Mouse (Mus musculus) layer of hippocampus, postnatal 36 days (tissue): ENCODE results near the gene Psmb10. TPM values are rescaled to one million over a fixed set of nuclear protein-coding genes. Genes with fewer than 3 reads are reported as not detected.

ENCODE experiments used
- DNase-seq, 2 experiments: peaks; one replicate each; pipeline ENCODE4 v3.0.0; 2022
- total RNA-seq, 2 experiments: library from RNA; stranded (reverse); gene quantifications; 2 replicates each; pipeline ENCODE4 v1.2.3; 2021

Gene Psmb10
- total RNA-seq, 2 experiments from 2014 or later: 57.0 to 69.0 TPM

DNA sequence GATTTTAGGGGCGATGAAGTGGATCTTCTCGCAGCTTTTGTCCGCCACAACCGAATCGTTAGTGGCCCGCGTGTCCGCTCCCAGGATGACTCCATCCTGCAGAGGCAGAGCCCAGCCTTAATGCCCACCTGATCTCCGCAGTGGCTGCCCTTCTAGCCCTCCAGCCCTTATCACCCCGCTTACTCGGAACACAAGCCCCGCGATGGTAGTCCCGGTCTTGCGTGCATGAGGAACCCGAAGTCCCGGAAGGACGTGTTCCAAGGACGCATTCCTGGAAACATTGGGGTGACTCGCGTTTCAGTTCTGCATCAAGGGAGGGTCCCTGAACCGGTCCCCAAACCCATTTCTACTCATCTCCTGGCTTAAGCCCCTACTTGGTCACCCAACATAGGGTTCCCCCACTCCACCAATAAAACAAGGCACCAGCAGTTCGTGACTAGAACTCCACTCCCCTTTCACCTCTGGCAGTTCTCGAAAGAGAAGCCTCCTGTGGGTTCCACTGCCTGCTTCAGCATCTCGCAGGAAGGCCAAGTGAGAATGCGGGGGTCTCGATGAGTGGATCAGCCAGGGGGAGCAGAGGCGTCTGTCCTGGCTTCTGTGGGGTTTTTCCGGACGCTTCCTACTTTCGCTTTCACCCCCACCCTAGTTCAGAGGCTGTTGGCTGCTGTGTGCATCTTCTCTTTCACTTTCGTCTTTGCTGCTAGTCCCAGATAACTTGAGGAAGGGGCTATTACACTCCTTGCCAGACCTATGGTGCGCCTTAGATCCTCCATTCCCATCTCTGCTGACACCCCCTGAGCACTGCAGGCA lies 543 bp downstream of the Psmb10 start:
- DNase-seq: peak; percentile 37 to 58

DNA sequence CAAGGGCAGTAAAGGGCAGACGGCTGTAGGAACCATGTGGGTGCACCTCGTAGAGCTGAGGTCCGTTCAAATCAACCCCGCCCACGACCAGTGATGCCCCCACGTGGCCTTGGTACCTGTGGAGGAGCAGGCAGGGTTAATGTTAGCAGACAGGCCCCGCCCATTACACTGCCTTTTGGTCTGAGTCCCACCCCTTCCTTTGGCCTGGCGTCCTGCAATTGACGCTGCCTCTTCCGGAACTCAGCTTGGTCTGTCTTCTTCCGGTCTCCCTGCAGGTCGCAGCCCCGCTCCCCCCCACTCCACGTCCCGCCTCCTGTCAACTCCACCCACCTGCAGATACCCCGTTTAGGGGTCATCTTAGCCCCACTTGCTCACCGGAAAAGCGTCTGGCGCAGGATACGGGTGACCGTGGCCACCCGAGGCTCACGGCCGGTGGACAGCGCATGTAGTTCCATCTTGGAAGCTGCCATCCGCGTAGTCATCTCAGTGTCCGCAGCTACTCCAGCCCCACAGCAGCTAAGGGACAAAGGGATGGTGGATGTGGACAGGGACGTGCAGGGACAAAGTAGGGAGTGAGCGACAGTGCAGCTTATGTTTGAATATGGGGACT lies 1.3 kb downstream of the Psmb10 start:
- DNase-seq: peak; percentile 86 to 87

DNA sequence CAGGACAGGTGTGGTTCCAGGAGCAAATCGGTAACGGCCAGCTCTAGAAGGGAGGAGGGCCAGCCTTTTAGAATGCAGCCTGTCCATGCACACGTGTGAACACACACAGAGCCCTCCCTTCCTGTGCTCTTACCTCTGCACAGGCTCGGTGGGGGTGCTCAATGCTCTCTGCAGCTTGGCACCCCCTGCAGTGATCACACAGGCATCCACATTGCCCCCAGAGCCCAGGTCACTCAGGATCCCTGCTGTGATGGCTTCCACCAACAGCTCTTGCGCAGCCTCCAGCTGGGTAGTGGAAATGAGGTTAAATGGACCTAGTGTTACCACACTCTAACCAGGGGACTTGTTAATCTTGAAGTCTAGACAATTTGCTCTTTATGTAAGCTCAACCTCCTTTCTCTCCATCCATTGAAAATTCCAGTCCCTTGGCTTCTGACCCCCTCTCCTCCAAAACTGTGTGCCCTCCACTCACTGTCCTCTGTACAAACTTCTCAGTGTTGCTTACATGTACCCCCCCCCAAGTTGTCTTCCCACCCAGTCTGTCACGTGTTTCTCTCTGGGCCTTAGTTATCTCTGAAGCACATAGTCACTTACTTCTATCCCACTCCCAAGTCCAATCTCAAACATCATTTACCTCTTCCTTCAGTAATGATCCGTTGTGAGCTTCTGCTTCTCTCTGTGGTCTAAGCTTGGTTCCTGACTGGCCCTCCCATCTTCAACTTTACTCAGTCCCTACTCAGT lies 2.2 kb downstream of the Psmb10 start:
- DNase-seq: no peak

DNA sequence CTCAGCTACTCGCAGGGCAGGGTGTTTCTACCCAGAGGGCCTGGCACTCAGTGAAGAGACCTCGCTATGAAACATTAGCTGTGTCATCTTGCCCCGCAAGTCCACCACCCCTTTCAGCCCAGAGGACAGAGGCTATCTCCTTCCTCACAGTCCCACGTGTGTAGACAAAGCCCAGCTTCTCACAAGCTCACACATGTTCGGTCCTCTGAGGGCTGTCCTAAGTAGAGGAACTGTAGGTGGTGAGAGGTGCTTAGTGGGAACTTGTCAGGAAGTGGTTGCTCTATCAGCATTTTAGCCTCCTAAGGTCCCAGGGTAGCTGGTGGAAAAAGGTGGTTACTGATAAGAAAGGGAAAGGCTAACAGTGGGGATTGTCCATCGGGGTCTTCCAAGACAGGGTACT lies 3.1 kb downstream of the Psmb10 start:
- no peak for DNase-seq

DNA sequence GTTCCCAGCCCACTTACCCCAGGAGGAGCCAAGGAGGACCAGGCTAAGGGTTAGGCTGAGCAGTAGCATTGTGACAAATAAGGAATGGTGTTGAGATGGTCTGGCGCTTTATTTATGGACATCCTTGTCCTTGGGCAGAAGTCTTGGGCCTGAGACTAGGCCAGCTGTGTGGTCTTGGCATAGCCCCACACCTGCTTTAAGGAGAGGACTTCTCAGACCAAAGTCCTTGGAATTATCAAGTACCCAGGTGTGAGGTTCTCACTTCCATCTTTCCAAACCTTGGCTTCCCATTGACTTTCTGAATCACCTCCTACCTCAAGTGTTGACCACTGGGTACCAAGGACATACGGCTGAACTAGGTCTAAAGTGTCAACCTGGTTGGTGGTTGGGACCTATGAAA lies 4.5 kb downstream of the Psmb10 start, which contains the start of gene Ctrl:
Gene Ctrl, minus strand, starts transcription at position 101 of the 400 bp plus-strand sequence.
- DNase-seq: no peak

DNA sequence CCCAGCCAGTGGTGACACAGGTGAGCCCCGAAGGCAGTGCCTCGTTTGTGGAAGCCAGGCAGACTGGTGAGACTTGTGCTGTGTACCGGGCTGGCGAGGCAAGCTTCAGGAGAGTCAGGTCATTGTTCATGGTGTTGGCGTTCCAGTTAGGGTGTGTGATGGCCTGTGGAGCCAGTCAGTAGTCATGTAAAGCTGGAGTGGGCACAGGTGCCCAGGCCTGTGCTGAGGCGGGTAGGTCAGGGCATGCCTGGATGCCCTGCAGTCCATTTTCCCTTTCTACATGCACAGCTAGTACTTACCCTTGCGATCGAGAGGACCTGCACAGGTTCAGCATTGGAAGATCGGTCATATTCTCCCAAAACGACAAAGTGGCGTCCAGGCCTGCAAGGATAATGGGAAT lies 5.7 kb downstream of the Psmb10 start:
- no peak for DNase-seq

DNA sequence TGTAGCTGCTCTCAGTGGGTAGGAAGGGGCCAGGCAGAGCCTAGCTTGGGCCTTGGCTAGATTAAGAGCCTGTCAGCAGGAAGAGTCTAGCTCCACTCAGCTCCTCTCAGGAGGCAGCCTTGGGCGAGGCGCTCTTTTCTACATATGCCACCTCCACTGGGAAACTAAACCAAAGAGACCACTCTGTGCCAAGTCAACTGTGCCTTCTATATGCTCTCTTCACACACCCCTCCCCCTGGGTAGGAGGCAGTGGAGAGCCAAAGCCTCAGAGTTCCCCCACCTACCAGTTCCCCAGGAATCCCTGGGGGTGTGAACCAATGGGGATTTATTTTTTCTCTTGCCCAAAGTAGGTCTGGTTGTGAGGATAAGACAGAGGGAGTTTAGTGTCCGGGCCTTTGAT lies 7.0 kb downstream of the Psmb10 start:
- no peak for DNase-seq

DNA sequence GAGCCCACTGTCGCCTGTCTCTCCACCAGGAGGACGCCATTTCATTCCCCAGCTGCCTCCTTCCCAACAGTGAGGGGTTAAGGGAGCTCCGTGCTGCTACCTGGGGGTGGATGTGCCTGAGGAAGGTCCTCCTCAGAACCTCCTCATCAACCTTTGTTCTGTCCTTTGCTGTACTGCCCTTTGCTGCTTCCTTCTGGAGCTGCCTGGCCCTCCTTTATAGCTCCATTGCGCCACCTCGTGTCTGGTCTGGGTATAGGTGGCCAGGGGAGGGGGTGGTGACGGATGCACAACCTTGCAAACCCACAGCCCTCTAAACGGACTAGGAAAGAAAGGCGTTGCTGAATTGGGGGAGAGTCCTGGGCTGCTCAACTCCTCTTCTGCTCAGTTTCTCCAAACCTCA lies 7.6 kb downstream of the Psmb10 start:
- DNase-seq: peak; percentile 82 to 86

DNA sequence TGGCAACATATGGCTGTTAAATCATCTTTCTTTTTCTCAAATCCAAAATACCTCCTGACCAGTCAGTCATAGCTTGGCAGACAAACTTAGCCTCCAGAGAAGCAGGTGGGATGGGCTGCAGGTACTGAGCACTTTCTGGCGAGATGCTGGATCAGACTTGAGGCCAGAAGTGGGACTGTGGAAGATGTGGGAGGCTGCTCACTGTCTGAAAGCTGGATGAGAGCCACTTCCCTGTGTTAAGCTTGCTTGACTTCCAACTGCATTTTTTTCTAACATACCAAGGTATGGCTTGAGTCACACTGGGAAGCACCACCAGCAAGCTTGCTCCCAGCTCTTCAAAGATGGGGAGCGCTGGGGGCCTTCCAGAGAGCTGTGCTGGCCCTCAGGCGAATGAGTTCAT lies 13.1 kb downstream of the Psmb10 start:
- no peak for DNase-seq

DNA sequence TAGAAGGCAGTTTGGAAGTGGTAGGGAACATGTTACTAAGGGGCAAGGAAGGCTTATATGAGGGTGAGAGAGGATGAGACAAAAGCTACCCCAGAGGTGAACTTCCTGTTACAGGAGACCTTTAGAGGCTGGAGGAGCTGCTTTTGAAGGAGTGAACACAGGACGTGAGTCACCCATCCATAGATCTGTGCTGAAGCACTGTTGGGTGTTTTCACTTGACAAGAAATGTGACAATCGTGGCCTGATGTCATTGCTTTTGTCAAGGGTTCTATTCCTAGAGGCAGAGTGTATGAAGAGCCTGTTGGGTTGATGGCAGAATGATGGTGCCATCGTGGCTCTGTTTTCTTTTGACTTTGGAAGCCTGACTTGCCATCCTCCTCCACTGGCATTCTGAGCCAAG lies 18.9 kb downstream of the Psmb10 start:
- DNase-seq: no peak

DNA sequence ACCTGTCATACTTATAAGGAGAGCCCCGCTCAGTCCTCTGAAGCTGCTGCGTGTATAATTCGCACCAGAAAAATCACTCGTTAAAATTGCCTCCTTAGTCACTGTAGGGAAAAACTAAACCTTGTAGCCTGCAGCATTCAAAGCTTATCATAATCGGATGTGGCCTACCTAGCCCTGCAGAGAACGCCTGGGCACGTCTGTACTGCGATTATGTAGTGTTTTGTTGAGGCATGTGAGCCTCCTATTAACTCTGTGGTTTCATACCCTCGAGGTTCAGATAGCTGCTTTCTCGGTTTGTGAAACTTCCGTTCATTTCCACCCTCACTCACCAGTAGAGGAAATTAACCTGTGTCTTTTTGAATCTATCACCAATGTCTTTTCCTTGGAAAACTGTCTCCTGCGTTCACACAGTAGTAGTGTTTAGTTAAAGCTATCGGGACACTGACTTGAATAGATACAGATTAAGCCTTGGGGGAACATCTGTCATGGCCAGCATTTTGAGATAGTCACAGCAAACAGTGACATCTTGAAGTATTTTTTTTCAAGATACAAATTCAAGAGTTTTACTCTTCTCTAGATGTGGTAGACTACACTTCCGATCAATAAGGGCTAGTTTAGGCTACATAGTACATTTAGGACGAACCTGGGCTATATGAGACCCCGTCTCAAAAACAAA lies 37.2 kb downstream of the Psmb10 start:
- no peak for DNase-seq

DNA sequence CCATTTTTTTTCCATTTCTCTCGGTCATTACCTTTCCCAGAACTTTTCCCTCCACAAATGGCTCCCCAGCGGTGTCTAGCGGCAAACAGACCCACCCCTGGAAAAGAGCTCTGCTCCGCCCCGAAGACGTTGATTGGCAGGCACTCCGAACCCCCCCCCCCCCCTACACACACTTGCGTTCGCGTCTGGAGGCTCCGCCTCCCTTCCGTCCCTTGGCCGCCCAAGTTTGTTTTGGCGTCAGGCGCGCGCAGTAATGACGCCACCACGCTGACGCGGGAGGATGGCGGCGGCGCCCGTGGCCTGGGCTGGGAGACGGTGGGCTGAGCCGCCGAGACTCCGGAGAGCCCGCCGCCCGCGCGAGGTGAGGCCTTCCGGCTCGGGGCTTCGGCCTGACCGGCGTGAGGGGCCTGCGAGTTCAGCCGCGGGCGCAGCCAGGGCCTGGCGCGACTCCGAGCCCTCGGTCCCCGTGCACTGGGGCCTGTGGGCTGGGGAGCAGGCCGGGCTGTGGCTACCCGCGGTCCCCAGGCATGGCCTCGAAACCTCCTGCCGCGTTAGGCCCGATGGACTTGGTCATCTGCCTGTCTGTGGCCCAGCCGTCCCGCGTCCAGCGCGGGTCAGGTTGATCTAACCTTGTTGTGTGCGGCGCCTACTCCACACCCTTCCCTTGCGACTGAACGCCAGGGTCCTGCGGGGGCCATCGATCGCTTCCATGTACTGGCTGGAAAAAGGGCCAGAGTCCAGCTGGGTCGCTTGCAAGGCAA lies 37.9 kb downstream of the Psmb10 start, which contains the start of gene Pskh1:
Gene Pskh1, plus strand, starts transcription at position 262 of the 761 bp plus-strand sequence.
- DNase-seq: peak; percentile 92 to 95

DNA sequence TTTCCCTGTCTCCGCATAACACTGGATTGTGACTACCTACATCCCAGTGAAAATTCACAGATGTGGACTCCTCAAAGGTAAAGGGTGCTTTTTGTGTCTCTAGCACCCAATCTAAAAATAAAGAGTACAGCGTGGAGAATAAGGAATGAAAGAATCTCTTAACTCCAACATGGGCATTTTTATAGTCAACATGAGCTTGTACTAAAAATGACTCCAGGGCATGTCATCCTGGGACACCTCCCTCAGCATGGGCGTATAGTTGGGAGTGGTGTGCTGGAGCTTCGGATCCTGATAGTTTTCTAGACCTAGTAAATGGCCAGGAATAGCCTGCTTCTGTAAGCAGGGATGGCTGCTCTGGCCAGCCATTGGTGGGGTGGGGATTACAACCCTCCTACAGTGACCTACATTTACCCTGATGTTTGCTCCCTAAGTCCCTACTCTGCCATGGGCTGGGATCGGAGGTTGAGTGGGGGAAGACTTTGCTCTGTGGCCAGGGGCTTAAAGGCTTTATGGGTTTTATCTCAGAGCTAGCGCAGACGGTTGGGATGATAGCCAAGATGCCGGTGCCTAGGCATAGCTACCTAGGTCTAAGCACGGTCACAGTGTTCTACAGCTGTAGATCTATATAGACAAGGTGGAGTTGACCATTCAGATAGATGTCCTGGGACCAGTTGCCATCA lies 40.3 kb downstream of the Psmb10 start:
- no peak for DNase-seq

DNA sequence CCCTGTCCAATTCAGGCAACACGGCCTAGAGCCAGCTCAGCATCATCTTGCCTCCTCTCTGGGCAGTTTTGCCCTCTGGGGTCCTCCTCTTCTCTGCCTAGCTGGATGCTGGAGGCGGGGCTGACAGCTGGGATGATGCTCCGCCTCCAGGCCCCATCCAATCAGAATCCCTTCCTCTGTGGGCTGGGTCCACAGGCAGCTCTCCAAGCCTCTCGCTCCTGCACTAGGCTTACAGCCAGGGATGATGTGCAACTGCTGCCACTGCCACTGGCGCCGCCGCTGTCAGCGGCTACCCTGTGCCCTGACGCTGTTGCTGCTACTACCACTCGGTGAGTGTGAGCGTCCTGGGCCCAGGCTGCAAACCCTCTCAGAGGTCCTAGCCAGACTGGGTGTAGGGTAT lies 44.9 kb downstream of the Psmb10 start, which contains the start of gene Nrn1l:
Gene Nrn1l, plus strand, starts transcription at position 229 of the 400 bp plus-strand sequence.
- peak; percentile 69 to 76 for DNase-seq

DNA sequence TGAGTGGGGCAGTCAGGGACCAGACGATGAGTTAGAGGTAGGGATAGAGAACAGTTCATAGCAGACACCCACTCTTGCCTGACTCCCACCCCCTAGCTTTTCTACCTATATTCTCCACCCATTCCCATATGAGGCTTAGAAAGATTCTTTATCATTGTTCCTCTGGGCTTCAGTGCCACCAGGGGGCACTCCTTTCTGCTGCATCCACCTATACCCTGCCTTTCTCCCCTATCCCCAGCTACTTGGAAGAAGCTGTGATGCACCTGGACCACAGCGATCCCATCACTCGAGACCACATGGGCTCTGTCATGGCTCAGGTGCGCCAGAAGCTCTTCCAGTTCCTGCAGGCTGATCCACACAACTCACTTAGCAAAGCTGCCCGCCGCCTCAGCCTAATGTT lies 45.8 kb downstream of the Psmb10 start:
- DNase-seq: no peak

DNA sequence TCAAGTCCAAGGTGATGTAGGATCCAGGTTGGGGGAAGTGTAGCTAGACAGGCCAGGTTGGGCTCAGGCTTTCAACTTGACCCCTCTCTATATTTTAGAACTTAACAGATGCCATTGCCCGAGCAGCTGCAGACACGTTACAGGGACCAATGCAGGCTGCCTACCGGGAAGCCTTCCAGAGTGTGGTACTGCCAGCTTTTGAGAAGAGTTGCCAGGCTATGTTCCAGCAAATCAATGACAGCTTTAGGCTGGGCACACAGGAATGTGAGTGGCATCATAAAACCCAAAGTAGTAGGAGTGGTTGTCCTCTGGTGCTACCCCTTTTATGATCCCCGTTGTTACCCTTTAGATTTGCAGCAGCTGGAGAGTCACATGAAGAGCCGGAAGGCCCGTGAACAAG lies 47.4 kb downstream of the Psmb10 start:
- DNase-seq: peak; percentile 70 to 72

DNA sequence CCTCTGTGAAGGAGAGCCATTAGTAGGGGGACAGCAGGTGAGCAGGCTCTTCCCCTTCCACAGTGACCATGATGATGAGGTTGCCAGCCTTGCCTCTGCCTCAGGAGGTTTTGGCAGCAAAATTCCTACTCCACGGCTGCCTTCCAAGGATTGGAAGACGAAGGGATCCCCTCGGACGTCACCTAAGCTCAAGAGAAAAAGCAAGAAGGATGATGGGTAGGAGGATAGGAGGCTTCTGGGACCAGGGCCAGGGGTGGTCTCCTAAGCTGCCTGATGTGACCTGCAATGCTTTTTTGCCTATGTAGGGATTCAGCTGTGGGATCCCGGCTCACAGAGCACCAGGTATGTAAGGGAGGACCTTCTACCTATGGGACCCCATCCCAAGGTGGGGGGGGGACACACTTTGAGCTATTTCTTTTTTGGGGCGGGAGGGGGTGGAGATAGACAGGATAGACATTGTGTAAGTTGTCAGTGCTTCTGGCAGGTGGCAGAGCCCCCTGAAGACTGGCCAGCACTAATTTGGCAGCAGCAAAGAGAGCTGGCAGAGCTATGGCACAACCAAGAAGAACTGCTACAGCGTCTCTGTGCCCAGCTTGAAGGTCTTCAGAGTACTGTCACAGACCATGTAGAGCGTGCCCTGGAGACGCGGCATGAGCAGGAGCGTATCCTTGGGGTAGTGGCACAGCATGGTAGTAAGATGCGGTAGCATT lies 48.3 kb downstream of the Psmb10 start:
- DNase-seq: no peak
